Comparison of ENCODE assay signal across 26 mouse cellular contexts in genomic region chr8:122968145-122968544, GRCm38 (mm10).
DNase-seq lines count a peak whose midpoint lies in the region; TF ChIP-seq lines count a peak whose summit lies in the region.
"Had no signal": no experiment of that assay in that cellular context is flagged by ENCODE, and none has a peak within 500 bp of the region (broad histone marks: within the 10 kb centered on the region; RNA-seq: fewer than 3 reads in every experiment).

No protein-coding gene starts in this region.

- no peak overlapping the region for H3K9ac ChIP-seq in MEL (ENCODE audit: control insufficient read depth, low read depth, low read length, poor library complexity, severe bottlenecking)
- H3K9ac ChIP-seq: embryonic facial prominence, embryonic 13.5 days; forebrain, embryonic 13.5 days; heart, embryonic 13.5 days; hindbrain, embryonic 14.5 days had no signal

- DNase-seq in cerebellum, postnatal 10 days = peak; percentile 33 to 38
- no peak for DNase-seq in cerebellum, postnatal 36 days
- peak; percentile 41 for DNase-seq in layer of hippocampus, adult 11-12 months (ENCODE audit: low spot score)
- DNase-seq in layer of hippocampus, adult 9-10 months (ENCODE audit: low spot score) = no peak
- peak; percentile 40 for DNase-seq in MEL (ENCODE audit: low read depth, low spot score)
- DNase-seq in layer of hippocampus, adult 9-11 months = peak; percentile 39
- DNase-seq in thymus, postnatal 10 days (ENCODE audit: low spot score in 2 of 2) = no peak
- DNase-seq in lung, postnatal 10 days = no peak
- DNase-seq: adrenal gland, adult 2 months; adrenal gland, postnatal 14 days; cerebellum, adult 18-20 months; cerebellum, adult 9-10 months; embryo, embryonic 11 days; gastrocnemius, postnatal 10 days; gastrocnemius, postnatal 36 days; heart, adult 2 months; heart, postnatal 14 days; heart, postnatal 4 days had no signal

- TF ChIP-seq EP300 in MEL (IDR thresholded peaks at IDR 0.05; ENCODE audit: low read depth in 1 of 2, low read length in 2 of 2) = 0 out of 4 replicates have a peak, but pooled peaks of 1 of the 2 experiments have one; percentile 9

- no peaks in the 10 kb centered on the region for H3K9me3 ChIP-seq in MEL (replicated peaks; ENCODE audit: insufficient read depth, low read length)
- H3K9me3 ChIP-seq: embryonic facial prominence, embryonic 10.5 days; embryonic facial prominence, embryonic 13.5 days; forebrain, embryonic 13.5 days; heart, embryonic 10.5 days; heart, embryonic 13.5 days had no signal

- TF ChIP-seq POLR2A in MEL (IDR thresholded peaks at IDR 0.05; ENCODE audit: control insufficient read depth in 1 of 2, insufficient read depth in 1 of 2, low read depth in 1 of 2, low read length in 2 of 2, poor library complexity in 1 of 2) = no peak

- H3K27ac ChIP-seq in MEL (ENCODE audit: control insufficient read depth, low read depth, low read length) = no peak overlapping the region; the same call in 1 of the 2 replicates
- H3K27ac ChIP-seq: embryonic facial prominence, embryonic 10.5 days; embryonic facial prominence, embryonic 13.5 days; forebrain, embryonic 13.5 days; heart, adult 2 months; heart, embryonic 10.5 days; heart, embryonic 13.5 days; hindbrain, embryonic 14.5 days; hindbrain, postnatal 0 days had no signal

- no peak for TF ChIP-seq CTCF in MEL (IDR thresholded peaks at IDR 0.05 in 2 of 3, conservative IDR thresholded peaks at IDR 0.05 in 1 of 3; ENCODE audit: control insufficient read depth in 1 of 3, insufficient read depth in 1 of 3, low read depth in 2 of 3, low read length in 3 of 3, poor library complexity in 1 of 3, severe bottlenecking in 1 of 3)

- no peaks in the 10 kb centered on the region for H3K27me3 ChIP-seq in MEL (ENCODE audit: control insufficient read depth in 1 of 2, insufficient read depth in 2 of 2, low read length in 2 of 2)
- H3K27me3 ChIP-seq: embryonic facial prominence, embryonic 13.5 days; forebrain, embryonic 13.5 days; heart, embryonic 13.5 days had no signal

- TF ChIP-seq RAD21 in MEL (IDR thresholded peaks at IDR 0.05; ENCODE audit: low read depth, low read length) = no peak

- peaks cover 7 to 14% of the 10 kb centered on the region in 2 experiments for H3K4me1 ChIP-seq in MEL (ENCODE audit: control insufficient read depth in 1 of 2, insufficient read depth in 2 of 2, low read length in 2 of 2)
- H3K4me1 ChIP-seq: embryonic facial prominence, embryonic 10.5 days; forebrain, embryonic 13.5 days; heart, embryonic 10.5 days had no signal

- H3K4me3 ChIP-seq in MEL (ENCODE audit: control insufficient read depth in 1 of 2, insufficient read depth in 1 of 2, low read depth in 2 of 2, low read length in 2 of 2) = no peak overlapping the region
- H3K4me3 ChIP-seq: embryonic facial prominence, embryonic 10.5 days; embryonic facial prominence, embryonic 13.5 days; erythroblast, embryonic 14.5 days; forebrain, embryonic 13.5 days; heart, adult 2 months; heart, embryonic 10.5 days; heart, embryonic 13.5 days had no signal

- H3K79me2 ChIP-seq in MEL (ENCODE audit: control insufficient read depth, insufficient read depth, low read length, poor library complexity) = peaks cover 72% of the 10 kb centered on the region

- peaks cover 21 to 34% of the 10 kb centered on the region in 2 experiments for H3K36me3 ChIP-seq in MEL (ENCODE audit: control insufficient read depth in 1 of 2, insufficient read depth in 2 of 2, low read length in 2 of 2)

TF ChIP-seq in MEL, 35 proteins besides CTCF, POLR2A, EP300 and RAD21:
- no peak for TF ChIP-seq USF2 (IDR thresholded peaks at IDR 0.05; ENCODE audit: borderline replicate concordance in 1 of 2, insufficient read depth in 1 of 2, low read depth in 1 of 2, low read length in 2 of 2)
- TF ChIP-seq MAX (IDR thresholded peaks at IDR 0.05; ENCODE audit: low read length) = no peak
- TF ChIP-seq MAFK (IDR thresholded peaks at IDR 0.05; ENCODE audit: borderline replicate concordance, low read depth, low read length) = peak; percentile 71
- no peak for TF ChIP-seq MYC (IDR thresholded peaks at IDR 0.05; ENCODE audit: low read depth, low read length)
- TF ChIP-seq ETS1 (IDR thresholded peaks at IDR 0.05; ENCODE audit: low read depth, low read length) = 0 out of 2 replicates have a peak, but pooled peaks have one; percentile 45
- TF ChIP-seq MXI1 (IDR thresholded peaks at IDR 0.05; ENCODE audit: low read depth, low read length) = no peak

Comparison
In these comparisons a context has a peak if more than half of its experiments do, and no peak if none do; other contexts are left out.
1. DNase-seq: peak in cerebellum, postnatal 10 days (2 of 2), layer of hippocampus, adult 11-12 months (single experiment), MEL (single experiment) and layer of hippocampus, adult 9-11 months (single experiment); none in cerebellum, postnatal 36 days (0 of 2), layer of hippocampus, adult 9-10 months (single experiment), thymus, postnatal 10 days (0 of 2) and lung, postnatal 10 days (single experiment).